In genomic region chr2:31499327-31500291, GRCm38 (mm10) we compare ENCODE assay signal across 10 mouse cellular contexts. TPM values are rescaled to one million over a fixed set of nuclear protein-coding genes. Genes with fewer than 3 reads are reported as not detected.
DNase-seq lines count a peak whose midpoint lies in the region; ATAC-seq and TF ChIP-seq lines count a peak whose summit lies in the region.
"Had no signal": no experiment of that assay in that cellular context is flagged by ENCODE, and none has a peak within 500 bp of the region (broad histone marks: within the 10 kb centered on the region; RNA-seq: fewer than 3 reads in every experiment).

No protein-coding gene starts in this region.

- H3K9ac ChIP-seq in embryonic facial prominence, embryonic 13.5 days, result no peak overlapping the region
- H3K9ac ChIP-seq in hindbrain, embryonic 14.5 days, result no peak overlapping the region
- H3K9ac ChIP-seq in midbrain, embryonic 15.5 days, result no peak overlapping the region
- no peak overlapping the region for H3K9ac ChIP-seq in lung, postnatal 0 days (replicated peaks; ENCODE audit: low read depth)

- TF ChIP-seq EP300 in lung, postnatal 0 days (IDR thresholded peaks at IDR 0.05), result no peak

- intact Hi-C loops in left cerebral cortex, postnatal 10 days (cut with DNase I), result loop anchor here (5.0 kb wide), 1 partner anchor 73 kb away; the partner anchor contains the start of gene Fubp3

- TF ChIP-seq CTCF in lung, postnatal 0 days (IDR thresholded peaks at IDR 0.05), result no peak

- peaks cover 53% of the 10 kb centered on the region for H3K4me1 ChIP-seq in embryonic facial prominence, embryonic 13.5 days
- H3K4me1 ChIP-seq in hindbrain, embryonic 14.5 days (replicated peaks; ENCODE audit: control insufficient read depth, insufficient read depth, low read length), result peaks cover 58% of the 10 kb centered on the region
- peaks cover 40% of the 10 kb centered on the region for H3K4me1 ChIP-seq in midbrain, embryonic 15.5 days
- no peaks in the 10 kb centered on the region for H3K4me1 ChIP-seq in lung, postnatal 0 days (ENCODE audit: insufficient read depth, low read depth, low read length)

- H3K4me3 ChIP-seq in embryonic facial prominence, embryonic 13.5 days, result no peak overlapping the region
- no peak overlapping the region for H3K4me3 ChIP-seq in hindbrain, embryonic 14.5 days (replicated peaks; ENCODE audit: low read length)
- H3K4me3 ChIP-seq in midbrain, embryonic 15.5 days, result no peak overlapping the region
- no peak overlapping the region for H3K4me3 ChIP-seq in lung, postnatal 0 days (ENCODE audit: low read depth, low read length)
- H3K4me3 ChIP-seq: heart, adult 2 months had no signal

- ATAC-seq in embryonic facial prominence, embryonic 13.5 days (ENCODE audit: insufficient number of reproducible peaks, insufficient read depth, low FRiP score, low TSS enrichment, low read depth), result no peak
- peak; percentile 57 for ATAC-seq in hindbrain, embryonic 14.5 days (ENCODE audit: low FRiP score)
- ATAC-seq in midbrain, embryonic 15.5 days (replicated peaks), result peak; percentile 61
- ATAC-seq in lung, postnatal 0 days, result no peak
- ATAC-seq in monocyte, adult 5-6 weeks (replicated peaks; ENCODE audit: insufficient number of reproducible peaks, low FRiP score, low TSS enrichment, poor library complexity, severe bottlenecking), result no peak

- no peaks in the 10 kb centered on the region for H3K9me3 ChIP-seq in embryonic facial prominence, embryonic 13.5 days
- H3K9me3 ChIP-seq in hindbrain, embryonic 14.5 days (ENCODE audit: control insufficient read depth, low read length), result no peaks in the 10 kb centered on the region
- no peaks in the 10 kb centered on the region for H3K9me3 ChIP-seq in midbrain, embryonic 15.5 days
- H3K9me3 ChIP-seq in lung, postnatal 0 days (ENCODE audit: low read length), result no peaks in the 10 kb centered on the region

- H3K36me3 ChIP-seq in embryonic facial prominence, embryonic 13.5 days, result no peaks in the 10 kb centered on the region
- H3K36me3 ChIP-seq in hindbrain, embryonic 14.5 days (replicated peaks; ENCODE audit: control insufficient read depth, insufficient read depth), result no peaks in the 10 kb centered on the region
- no peaks in the 10 kb centered on the region for H3K36me3 ChIP-seq in midbrain, embryonic 15.5 days (replicated peaks)
- H3K36me3 ChIP-seq in lung, postnatal 0 days (ENCODE audit: insufficient read depth, low read length), result no peaks in the 10 kb centered on the region

- H3K4me2 ChIP-seq in embryonic facial prominence, embryonic 13.5 days, result peak overlapping the region; percentile 22
- 0 out of 2 replicates have a peak overlapping the region, but pooled peaks have one; percentile 9 for H3K4me2 ChIP-seq in hindbrain, embryonic 14.5 days (replicated peaks)
- 0 out of 2 replicates have a peak overlapping the region, but pooled peaks have one; percentile 1 for H3K4me2 ChIP-seq in midbrain, embryonic 15.5 days
- H3K4me2 ChIP-seq in lung, postnatal 0 days (replicated peaks; ENCODE audit: low read depth, low read length), result no peak overlapping the region

- H3K27ac ChIP-seq in embryonic facial prominence, embryonic 13.5 days, result no peak overlapping the region
- no peak overlapping the region for H3K27ac ChIP-seq in hindbrain, embryonic 14.5 days
- peak overlapping the region; percentile 55; the same call in 1 of the 2 replicates for H3K27ac ChIP-seq in midbrain, embryonic 15.5 days
- no peak overlapping the region for H3K27ac ChIP-seq in lung, postnatal 0 days (ENCODE audit: low read length)
- H3K27ac ChIP-seq: heart, adult 2 months; stomach, postnatal 0 days had no signal

- DNase-seq in embryo, embryonic 11 days, result peak; percentile 72
- no peak for DNase-seq in hindbrain, embryonic 14.5 days (ENCODE audit: low spot score)
- no peak for DNase-seq in lung, postnatal 0 days (ENCODE audit: low spot score)
- DNase-seq in left cerebral cortex, postnatal 10 days (ENCODE audit: extremely low spot score in 1 of 2, low spot score in 2 of 2), result no peak
- DNase-seq: cerebellum, adult 9-11 months; heart, adult 2 months had no signal

- peaks cover 68% of the 10 kb centered on the region for H3K27me3 ChIP-seq in embryonic facial prominence, embryonic 13.5 days
- H3K27me3 ChIP-seq in hindbrain, embryonic 14.5 days (ENCODE audit: control insufficient read depth, insufficient read depth, low read length), result peaks cover 70% of the 10 kb centered on the region
- peaks cover 59% of the 10 kb centered on the region for H3K27me3 ChIP-seq in midbrain, embryonic 15.5 days (replicated peaks)
- no peaks in the 10 kb centered on the region for H3K27me3 ChIP-seq in lung, postnatal 0 days (replicated peaks; ENCODE audit: insufficient read depth, low read length)

- 36% methylated on average over 21 of the region's 21 CpGs for WGBS in embryonic facial prominence, embryonic 13.5 days
- WGBS in hindbrain, embryonic 14.5 days, result 15% methylated on average over 20 of the region's 21 CpGs
- 12% methylated on average over 21 of the region's 21 CpGs for WGBS in midbrain, embryonic 15.5 days
- 64% methylated on average over 21 of the region's 21 CpGs for WGBS in lung, postnatal 0 days

RNA-seq across cellular contexts. Expression of gene Ass1, which starts 29.6 kb away (rescaled TPM):
- polyA plus RNA-seq in embryonic facial prominence, embryonic 13.5 days (2015; fragmentation: Nextera tagmentation; extraction: Ambion mirVana), result 14.1 and 15.3 TPM in 2 replicates
- polyA plus RNA-seq in hindbrain, embryonic 14.5 days (2014; fragmentation: Nextera tagmentation; extraction: Ambion mirVana), result 6.1 and 8.0 TPM in 2 replicates
- 7.6 and 9.4 TPM in 2 replicates for polyA plus RNA-seq in midbrain, embryonic 15.5 days (2015; fragmentation: Nextera tagmentation; extraction: Ambion mirVana)
- polyA plus RNA-seq in lung, postnatal 0 days (2015; fragmentation: Nextera tagmentation; extraction: Ambion mirVana), result 26.0 and 27.0 TPM in 2 replicates
- 10 to 100 TPM; 20.6 to 21.2 TPM for total RNA-seq in left cerebral cortex, postnatal 10 days (2021)
- total RNA-seq in monocyte, adult 5-6 weeks (2017), result 13.5 to 30.9 TPM (median 19.7 TPM) in 3 replicates

Comparison
In these comparisons a context has a peak if more than half of its experiments do, and no peak if none do; other contexts are left out.
1. ATAC-seq: peak in hindbrain, embryonic 14.5 days (single experiment) and midbrain, embryonic 15.5 days (single experiment); none in embryonic facial prominence, embryonic 13.5 days (single experiment), lung, postnatal 0 days (single experiment) and monocyte, adult 5-6 weeks (single experiment).